Mouse (Mus musculus): ENCODE data around the gene Spatc1l.

Spatc1l gene

GRCm38 (mm10) chr10:76596338-76596737 lies 34.3 kb downstream of the Spatc1l start:
- DNase-seq (ENCODE audit: low spot score in 2 of 2), result no peak

GRCm38 (mm10) chr10:76602690-76603089 lies 40.6 kb downstream of the Spatc1l start:
- no peak for DNase-seq (ENCODE audit: low spot score in 2 of 2)

GRCm38 (mm10) chr10:76612473-76612872 lies 50.4 kb downstream of the Spatc1l start:
- DNase-seq (ENCODE audit: low spot score in 2 of 2), result no peak

All from urinary bladder, adult 18-20 months (tissue).